Mouse (Mus musculus) liver, postnatal 0 days (tissue): Measurements from ENCODE around the gene Gnas.

ENCODE experiments used
- CTCF ChIP-seq: sonication (generic); IDR thresholded peaks from 2 replicates; pipeline ENCODE4 v1.5.1; 2016; ENCODE audit warnings: antibody characterized with exemption, low read depth
- EP300 ChIP-seq: IDR thresholded peaks from 2 replicates; pipeline ENCODE4 v1.6.1; 2016; ENCODE audit warnings: antibody characterized with exemption, low read depth, mild to moderate bottlenecking

GRCm38 (mm10) chr2:174257312-174257711 is 26.8 kb upstream of the Gnas start:
- TF ChIP-seq CTCF (no peak), EP300 (no peak)
